Mouse (Mus musculus) embryonic fibroblast, embryonic 13.5 days (primary cell): Measurements from ENCODE around the gene Pou6f1. TPM values are rescaled to one million over a fixed set of nuclear protein-coding genes. Genes with fewer than 3 reads are reported as not detected.

ENCODE experiments used
- H3K27ac ChIP-seq: 2 replicates; pipeline ENCODE4 v1.5.1; 2012; ENCODE audit warnings: low read length, control low read depth, inconsistent platforms; ENCODE audit not compliant: insufficient read depth
- H3K4me1 ChIP-seq: 2 replicates; pipeline ENCODE4 v1.6.1; 2011; ENCODE audit warnings: low read length; ENCODE audit not compliant: control insufficient read depth, insufficient read depth
- H3K4me3 ChIP-seq: 2 replicates; pipeline ENCODE4 v1.5.1; 2011; ENCODE audit warnings: mild to moderate bottlenecking, control low read depth, low read length; ENCODE audit not compliant: insufficient read depth
- CTCF ChIP-seq: IDR thresholded peaks from 2 replicates; pipeline ENCODE4 v1.5.1; 2011; ENCODE audit warnings: mild to moderate bottlenecking, control low read depth, low read length, moderate library complexity, borderline replicate concordance; ENCODE audit not compliant: insufficient read depth
- POLR2A ChIP-seq: IDR thresholded peaks from 2 replicates; pipeline ENCODE4 v1.6.1; 2011; ENCODE audit warnings: low read depth, mild to moderate bottlenecking, control low read depth, low read length, moderate library complexity
- polyA plus RNA-seq: library from polyadenylated mRNA; stranded (reverse); fragments of >200 nt; gene quantifications from 2 replicates; pipeline ENCODE4 v1.2.4, GENCODE M21; 2011; ENCODE audit warnings: low read depth; ENCODE audit not compliant: missing spikeins, insufficient read length

Gene Pou6f1
- polyA plus RNA-seq, 1 experiment = 16.9 TPM

DNA sequence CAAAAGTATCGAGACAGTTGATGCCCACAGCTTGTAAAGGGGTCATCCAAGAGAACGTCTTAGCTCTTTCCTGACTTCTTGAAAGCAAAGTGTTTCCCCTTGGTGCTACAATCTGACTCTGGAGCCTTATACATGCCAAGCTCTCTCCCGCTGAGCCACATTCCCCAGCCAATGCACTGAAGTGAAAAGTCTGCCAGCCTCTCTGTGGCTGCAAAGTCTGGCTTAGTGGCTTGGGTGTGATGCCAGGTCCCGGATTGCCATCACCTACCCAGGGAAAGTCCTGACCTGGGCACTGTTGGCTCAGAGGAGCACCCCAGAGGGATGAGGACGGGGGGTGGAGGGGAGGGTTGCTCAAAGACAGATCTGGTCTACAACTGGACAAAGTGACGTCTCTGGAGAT lies 23.0 kb downstream of the Pou6f1 start:
- Histone ChIP-seq H3K4me1 (no peaks in the 10 kb centered on the region), H3K4me3 (no peak overlapping the region), H3K27ac (no peak overlapping the region)
- TF ChIP-seq CTCF (no peak), POLR2A (no peak)

DNA sequence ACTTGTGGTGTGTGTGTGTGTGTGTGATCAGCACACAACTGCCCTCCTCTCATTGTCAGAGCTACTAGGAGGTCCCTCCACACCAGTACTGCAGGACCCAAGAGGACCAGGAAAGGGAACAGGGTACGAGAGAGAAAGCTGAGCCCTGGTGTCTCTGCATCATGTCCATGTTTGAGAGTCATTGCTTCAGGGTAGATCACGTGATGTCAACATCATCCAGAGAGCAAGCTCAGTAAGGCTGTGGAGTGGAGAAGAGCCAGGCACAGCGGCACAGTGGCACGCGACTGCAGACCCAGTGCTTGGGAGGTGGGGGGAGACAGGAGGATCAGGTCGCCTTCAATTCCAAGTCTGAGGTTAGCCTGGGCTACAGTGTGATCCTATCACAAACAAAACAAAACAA lies 23.4 kb downstream of the Pou6f1 start:
- no peak overlapping the region for H3K27ac ChIP-seq
- TF ChIP-seq POLR2A = no peak
- TF ChIP-seq CTCF = no peak
- no peak overlapping the region for H3K4me3 ChIP-seq
- H3K4me1 ChIP-seq = no peaks in the 10 kb centered on the region

DNA sequence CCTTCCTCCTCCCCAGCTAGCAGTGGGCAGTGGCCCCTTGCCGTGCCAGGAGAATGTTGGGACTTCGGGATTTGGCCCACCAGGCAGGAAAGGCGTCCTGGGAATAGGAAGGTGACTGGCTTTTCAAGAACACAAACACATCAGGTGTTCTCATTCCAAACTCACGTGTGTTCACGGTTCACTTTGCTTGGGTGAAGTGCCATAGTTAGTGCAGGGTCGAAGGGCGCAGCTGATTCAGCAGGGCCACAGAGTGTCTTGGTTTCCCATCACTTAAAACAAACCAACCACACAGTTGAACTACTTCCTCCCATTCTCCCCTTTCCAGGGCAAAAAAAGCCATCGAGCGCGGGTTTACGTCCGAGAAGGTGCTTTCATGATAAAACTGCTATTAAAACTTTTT lies 24.4 kb downstream of the Pou6f1 start:
- Histone ChIP-seq H3K4me1 (no peaks in the 10 kb centered on the region), H3K4me3 (no peak overlapping the region), H3K27ac (no peak overlapping the region)
- TF ChIP-seq POLR2A (no peak), CTCF (no peak)

DNA sequence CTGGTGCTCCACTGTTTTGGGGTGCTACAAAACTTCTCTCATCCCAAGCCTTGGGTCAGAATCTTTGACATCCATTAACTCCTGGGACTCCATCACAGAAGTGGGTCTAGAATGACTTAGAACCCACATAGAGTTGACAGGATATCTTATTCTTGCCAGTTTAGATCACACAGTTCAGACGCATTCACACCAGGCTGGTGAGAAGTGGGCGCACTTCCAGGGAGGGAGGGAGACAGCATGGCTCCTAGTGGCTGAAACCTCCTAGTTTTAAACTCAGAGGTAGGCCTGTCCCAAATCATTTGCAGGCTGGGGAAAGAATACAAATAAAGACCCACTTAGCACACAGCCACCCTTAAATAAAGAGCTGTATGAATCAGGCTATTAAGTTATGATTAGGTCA lies 25.4 kb downstream of the Pou6f1 start:
- H3K4me1 ChIP-seq = no peaks in the 10 kb centered on the region
- no peak overlapping the region for H3K4me3 ChIP-seq
- no peak overlapping the region for H3K27ac ChIP-seq
- no peak for TF ChIP-seq POLR2A
- no peak for TF ChIP-seq CTCF

DNA sequence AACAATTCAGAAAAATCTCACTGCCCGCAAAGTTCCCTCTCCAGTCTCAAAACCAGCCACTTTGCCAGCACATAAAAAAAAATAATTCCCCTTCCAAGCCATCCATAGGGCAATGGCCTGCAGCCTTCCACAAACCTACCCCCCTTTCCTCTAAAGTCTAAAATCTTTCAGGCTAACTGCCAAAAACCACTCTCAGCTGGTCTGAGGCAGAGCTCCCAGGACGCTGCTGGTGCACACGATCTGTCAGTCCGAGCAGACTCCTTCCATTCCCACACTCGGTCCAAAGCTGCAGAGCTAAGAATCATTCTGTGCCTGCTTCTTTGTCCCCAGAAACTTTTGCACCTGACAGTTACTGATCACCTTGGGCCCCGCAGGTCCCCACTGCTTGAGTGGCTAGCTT lies 25.8 kb downstream of the Pou6f1 start:
- H3K4me3 ChIP-seq = no peak overlapping the region
- no peaks in the 10 kb centered on the region for H3K4me1 ChIP-seq
- H3K27ac ChIP-seq = no peak overlapping the region
- TF ChIP-seq POLR2A (no peak), CTCF (no peak)

DNA sequence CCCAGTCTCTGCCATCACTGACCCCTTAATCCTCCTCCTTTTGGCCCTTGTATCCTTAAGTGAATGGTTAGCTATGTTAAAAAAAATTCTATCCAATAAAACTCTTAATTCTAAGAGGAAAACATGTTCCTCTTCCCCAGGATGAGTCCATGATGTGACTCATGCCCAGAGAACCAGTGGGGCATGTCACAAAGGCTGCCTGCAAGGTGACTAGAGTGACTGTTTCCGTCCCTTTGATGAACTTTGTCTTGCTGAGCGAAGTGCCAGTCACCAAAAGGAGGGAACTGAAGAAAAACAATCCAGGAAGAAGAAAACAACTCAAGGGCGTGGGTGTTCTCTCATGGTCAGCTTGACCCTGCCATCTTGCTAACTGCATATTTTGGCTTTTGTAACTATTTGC lies 30.5 kb downstream of the Pou6f1 start:
- TF ChIP-seq POLR2A (no peak), CTCF (no peak)
- Histone ChIP-seq H3K4me1 (no peaks in the 10 kb centered on the region), H3K4me3 (no peak overlapping the region)

DNA sequence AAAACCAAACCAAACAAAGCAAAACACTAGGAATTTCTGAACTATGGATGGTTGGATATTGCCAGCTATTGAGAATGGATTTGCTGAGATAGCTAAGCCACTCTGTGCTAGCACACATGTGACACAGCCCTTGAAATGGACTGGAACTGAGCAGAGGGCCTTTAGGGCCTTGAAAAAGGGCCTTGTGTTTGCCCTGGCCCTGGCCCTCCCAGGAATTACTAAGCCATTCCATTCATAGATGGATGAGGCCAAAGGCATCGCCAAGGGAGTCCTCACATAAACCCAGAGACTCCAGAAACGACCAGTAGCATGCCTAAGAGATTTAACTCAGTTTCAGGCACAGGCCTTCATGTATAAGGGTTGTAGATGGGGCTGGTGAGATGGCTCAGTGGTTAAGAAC lies 33.3 kb downstream of the Pou6f1 start:
- no peak overlapping the region for H3K27ac ChIP-seq
- TF ChIP-seq POLR2A (no peak), CTCF (no peak)
- H3K4me1 ChIP-seq = no peaks in the 10 kb centered on the region

More for the DNA sequence above, 30.5 kb downstream of the Pou6f1 start:
- no peak overlapping the region for H3K27ac ChIP-seq

DNA sequence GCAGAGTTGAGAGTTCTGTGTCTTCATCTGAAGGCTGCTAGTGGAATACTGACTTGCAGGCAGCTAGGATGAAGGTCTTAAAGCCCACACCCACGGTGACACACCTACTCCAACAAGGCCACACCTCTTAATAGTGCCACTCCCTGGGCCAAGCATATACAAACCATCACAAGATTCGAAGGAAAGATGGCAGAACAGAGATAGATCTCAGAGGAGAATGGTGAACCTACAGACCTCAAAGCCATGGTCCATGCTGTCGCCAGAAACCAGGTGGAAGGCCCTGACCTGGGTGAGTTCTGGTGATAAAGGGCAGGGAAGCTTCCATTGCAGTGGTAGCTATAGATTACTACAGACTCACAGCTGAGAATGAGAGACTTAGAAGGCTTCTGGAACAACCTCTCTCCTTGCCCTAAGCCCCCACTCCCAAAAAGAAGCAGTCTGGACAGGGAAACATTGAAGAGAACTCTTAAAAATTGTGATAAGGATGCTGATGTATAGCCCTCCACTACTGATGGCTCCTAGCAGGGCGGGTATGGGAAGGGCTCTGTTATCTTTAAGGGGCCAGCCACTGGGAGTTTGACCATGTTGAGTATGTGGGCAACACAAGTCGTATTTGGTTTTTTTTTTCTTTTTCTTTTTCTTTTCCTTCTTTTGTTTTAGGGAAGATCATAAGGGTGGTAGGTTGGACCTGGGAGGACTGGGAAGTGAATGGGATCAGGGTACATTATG lies 41.9 kb downstream of the Pou6f1 start:
- Histone ChIP-seq H3K27ac (no peak overlapping the region), H3K4me3 (no peak overlapping the region), H3K4me1 (no peaks in the 10 kb centered on the region)
- no peak for TF ChIP-seq CTCF
- TF ChIP-seq POLR2A = no peak

More for the DNA sequence above, 33.3 kb downstream of the Pou6f1 start:
- no peak overlapping the region for H3K4me3 ChIP-seq

DNA sequence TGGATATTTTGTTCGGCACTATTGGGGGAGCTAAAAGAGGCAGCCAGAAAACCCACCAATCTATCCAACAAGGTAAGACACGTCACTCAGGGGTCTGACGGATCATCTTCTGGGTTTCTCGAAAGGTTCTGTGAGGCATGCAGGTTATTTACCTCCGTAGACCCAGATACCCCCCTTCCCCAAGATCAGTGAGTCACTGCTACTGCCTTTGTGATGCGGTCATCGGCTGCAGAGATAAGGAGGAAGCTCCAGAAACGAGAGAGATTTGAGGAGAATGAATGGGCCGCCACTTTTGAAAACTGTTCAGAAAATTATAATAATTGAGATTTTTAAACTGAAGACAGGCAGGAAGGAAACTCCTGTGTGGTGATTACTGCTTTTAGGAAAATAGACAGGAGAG lies 43.4 kb downstream of the Pou6f1 start:
- Histone ChIP-seq H3K4me1 (no peaks in the 10 kb centered on the region), H3K27ac (no peak overlapping the region), H3K4me3 (no peak overlapping the region)
- TF ChIP-seq POLR2A = no peak
- TF ChIP-seq CTCF = no peak

DNA sequence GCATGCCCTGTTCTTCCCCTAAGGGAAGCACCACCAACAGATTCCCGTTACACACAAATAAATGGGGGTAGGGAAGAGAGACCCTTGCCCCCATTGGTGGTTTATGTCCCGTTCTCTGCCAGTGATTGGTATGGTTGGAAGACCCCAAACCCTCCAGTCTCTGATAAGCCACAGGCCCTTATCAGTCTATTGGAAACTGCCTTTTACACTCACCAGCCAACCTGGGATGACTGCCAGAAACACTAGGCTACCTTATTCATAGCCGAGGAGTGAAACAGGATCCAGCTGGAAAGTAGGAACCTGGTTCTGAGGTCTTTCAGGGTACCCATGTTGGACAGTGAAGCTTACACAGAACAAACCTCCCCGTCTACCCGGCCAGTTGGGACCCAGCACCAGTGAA lies 43.8 kb downstream of the Pou6f1 start:
- Histone ChIP-seq H3K4me3 (no peak overlapping the region), H3K4me1 (no peaks in the 10 kb centered on the region), H3K27ac (no peak overlapping the region)
- TF ChIP-seq CTCF = no peak
- TF ChIP-seq POLR2A = no peak
